Mouse (Mus musculus): ENCODE measurements around the gene Zfp287. TPM values are rescaled to one million over a fixed set of nuclear protein-coding genes. Genes with fewer than 3 reads are reported as not detected.
"Not testable (repeated sequence)": the region's sequence is repeated elsewhere in the genome, so short reads cannot be mapped to it uniquely, and the experiment has no call there.

Gene Zfp287
- 1 to 10 TPM; 2.4 to 2.8 TPM for total RNA-seq (2021)

DNA sequence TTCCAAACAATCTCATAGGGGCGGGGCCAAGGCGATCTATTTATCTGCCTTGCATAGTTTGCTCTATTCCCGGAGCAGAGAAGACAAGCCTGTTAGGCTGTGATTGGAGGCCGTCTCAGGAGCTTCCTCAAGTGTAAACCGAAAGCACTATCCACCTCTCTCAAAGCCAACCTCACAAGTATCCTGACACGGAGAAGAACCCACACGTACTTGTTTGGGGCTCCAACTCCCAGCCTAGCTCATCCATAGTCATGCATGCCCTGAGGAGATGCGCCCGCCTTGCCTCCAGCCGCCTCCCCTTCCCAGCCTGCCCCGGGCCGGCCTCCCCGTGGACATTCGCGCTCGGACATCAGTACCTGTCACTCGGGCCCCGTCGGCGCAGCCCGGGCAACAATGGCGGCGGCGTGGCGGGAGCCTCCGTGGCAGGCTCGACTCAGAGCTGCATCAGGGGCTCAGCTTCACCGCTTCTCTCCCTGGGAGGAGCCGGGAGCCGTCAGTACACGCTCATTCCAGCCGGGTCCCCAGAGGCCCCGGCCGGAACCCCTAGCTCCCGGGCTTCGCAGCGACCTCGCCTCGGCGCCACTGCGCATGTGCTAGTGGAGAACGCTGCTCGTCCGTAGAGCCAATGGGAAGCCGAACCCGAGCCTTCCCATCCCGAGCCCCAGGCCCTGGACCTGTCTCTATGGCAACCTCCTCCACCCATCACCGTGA lies at the start of gene Zfp287:
Gene Zfp287, minus strand, starts transcription at position 595 of the 711 bp plus-strand sequence.
- intact Hi-C loops (cut with DNase I): no loop called here
- peak; percentile 81 for DNase-seq (ENCODE audit: low spot score)

- intact Hi-C loops (cut with DNase I): no loop called here
- DNase-seq (ENCODE audit: low spot score): no peak
Observed at GRCm38 (mm10) chr11:62776510-62776909, 44.8 kb upstream of the Zfp287 start.

- intact Hi-C loops (cut with DNase I): no loop called here
- no peak for DNase-seq (ENCODE audit: low spot score)
Observed at GRCm38 (mm10) chr11:62760755-62761457, 29.2 kb upstream of the Zfp287 start.

GRCm38 (mm10) chr11:62758491-62758890 lies 26.8 kb upstream of the Zfp287 start:
- no peak for DNase-seq (ENCODE audit: low spot score)
- intact Hi-C loops (cut with DNase I): loop anchor here (5.0 kb wide), 1 partner anchor 374 kb away; no protein-coding TSS in a partner anchor

GRCm38 (mm10) chr11:62757906-62758305 lies 26.2 kb upstream of the Zfp287 start:
- intact Hi-C loops (cut with DNase I): loop anchor here (1.0 to 5.0 kb wide), 3 partner anchors 51 to 374 kb away; no protein-coding TSS in a partner anchor
- DNase-seq (ENCODE audit: low spot score): no peak

- intact Hi-C loops (cut with DNase I): loop anchor here (1.0 to 5.0 kb wide), 3 partner anchors 52 to 375 kb away; no protein-coding TSS in a partner anchor
- no peak for DNase-seq (ENCODE audit: low spot score)
Observed at GRCm38 (mm10) chr11:62757143-62757507, 25.4 kb upstream of the Zfp287 start.

- intact Hi-C loops (cut with DNase I): loop anchor here (1.0 to 5.0 kb wide), 3 partner anchors 52 to 376 kb away; no protein-coding TSS in a partner anchor
- DNase-seq (ENCODE audit: low spot score): peak; percentile 92
Observed at GRCm38 (mm10) chr11:62756456-62757142, 24.9 kb upstream of the Zfp287 start.

DNA sequence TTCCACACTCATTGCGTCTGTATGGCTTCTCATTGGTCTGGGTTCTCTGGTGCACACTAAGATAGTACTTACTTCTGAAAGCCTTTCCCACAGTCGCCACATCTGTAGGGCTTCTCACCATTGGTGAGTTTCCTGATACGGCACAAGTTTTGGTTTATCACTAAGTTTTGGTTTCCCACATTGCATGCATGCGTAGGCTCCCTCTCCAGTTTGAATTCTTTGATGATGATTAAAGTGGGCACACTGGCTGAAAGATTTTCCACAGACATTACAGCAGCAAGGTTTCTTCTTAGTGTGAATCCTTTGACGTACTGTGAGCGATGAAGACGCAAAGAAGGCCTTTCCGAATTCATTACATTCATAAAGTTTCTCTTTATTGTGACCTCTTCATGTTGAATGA lies 21.1 kb upstream of the Zfp287 start, which contains the start of gene Gm10428:
Gene Gm10428, plus strand, starts transcription at position 321 of the 400 bp plus-strand sequence.
- intact Hi-C loops (cut with DNase I): no loop called here

GRCm38 (mm10) chr11:62752191-62752590 lies 20.5 kb upstream of the Zfp287 start:
- intact Hi-C loops (cut with DNase I): no loop called here
- DNase-seq (ENCODE audit: low spot score): no peak

More for the DNA sequence above, 21.1 kb upstream of the Zfp287 start, which contains the start of gene Gm10428:
- no peak for DNase-seq (ENCODE audit: low spot score)

GRCm38 (mm10) chr11:62749445-62749844 lies 17.7 kb upstream of the Zfp287 start:
- intact Hi-C loops (cut with DNase I); DNase-seq (ENCODE audit: low spot score): not testable (repeated sequence)

DNA sequence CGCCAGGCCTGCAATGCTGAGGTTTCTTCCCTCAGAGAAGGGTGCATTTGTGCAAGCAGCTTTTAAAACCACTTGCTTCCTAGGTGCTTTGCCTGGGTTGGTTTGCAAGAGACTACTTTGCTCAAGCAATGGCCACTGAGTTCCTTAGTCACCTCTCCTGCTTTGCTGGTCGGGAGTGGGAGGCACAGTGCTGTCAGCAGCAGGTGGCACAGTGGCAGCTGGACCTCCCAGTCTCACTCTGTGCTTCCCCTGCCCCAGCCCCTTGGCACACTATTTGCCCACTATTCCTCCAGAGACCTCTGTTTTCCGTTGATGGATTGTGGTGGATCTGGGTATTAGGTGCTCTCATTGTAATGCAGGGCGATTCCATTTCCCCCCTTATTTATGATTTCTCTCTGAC lies 16.4 kb upstream of the Zfp287 start:
- intact Hi-C loops (cut with DNase I): no loop called here
- DNase-seq (ENCODE audit: low spot score): no peak

GRCm38 (mm10) chr11:62747227-62747626 lies 15.5 kb upstream of the Zfp287 start:
- DNase-seq (ENCODE audit: low spot score): no peak
- intact Hi-C loops (cut with DNase I): no loop called here

GRCm38 (mm10) chr11:62746001-62746533 lies 14.4 kb upstream of the Zfp287 start:
- intact Hi-C loops (cut with DNase I): no loop called here
- DNase-seq (ENCODE audit: low spot score): peak; percentile 17

GRCm38 (mm10) chr11:62744103-62744502 lies 12.4 kb upstream of the Zfp287 start:
- peak; percentile 21 for DNase-seq (ENCODE audit: low spot score)
- intact Hi-C loops (cut with DNase I): loop anchor here (5.0 kb wide), 2 partner anchors 388 to 428 kb away; no protein-coding TSS in a partner anchor

GRCm38 (mm10) chr11:62742261-62742957 lies 10.7 kb upstream of the Zfp287 start:
- intact Hi-C loops (cut with DNase I): loop anchor here (5.0 kb wide), 2 partner anchors 390 to 430 kb away; no protein-coding TSS in a partner anchor
- no peak for DNase-seq (ENCODE audit: low spot score)

DNA sequence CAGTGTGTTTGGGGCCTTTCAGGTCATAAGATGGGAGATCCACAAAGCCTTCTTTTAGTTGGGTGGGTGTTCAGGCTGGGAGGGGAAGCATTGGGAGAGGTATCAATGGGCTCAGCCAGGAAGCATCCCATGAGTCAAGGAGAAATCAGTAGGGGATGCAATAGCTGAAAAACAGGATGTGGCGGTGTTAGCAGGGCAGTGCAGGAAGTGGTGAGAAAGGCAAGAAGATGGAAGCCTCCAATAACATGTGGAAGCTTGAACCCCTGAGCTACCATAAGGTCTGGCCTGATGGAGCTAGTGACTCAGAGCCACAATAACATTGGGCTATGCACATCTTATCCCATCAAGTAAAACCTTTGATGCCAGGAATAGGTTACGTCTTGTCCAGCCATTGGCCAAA lies 9.5 kb upstream of the Zfp287 start:
- no peak for DNase-seq (ENCODE audit: low spot score)
- intact Hi-C loops (cut with DNase I): loop anchor here (5.0 kb wide), 2 partner anchors 391 to 431 kb away; no protein-coding TSS in a partner anchor

GRCm38 (mm10) chr11:62732665-62733064 lies 960 bp upstream of the Zfp287 start:
- intact Hi-C loops (cut with DNase I): no loop called here
- DNase-seq (ENCODE audit: low spot score): no peak

DNA sequence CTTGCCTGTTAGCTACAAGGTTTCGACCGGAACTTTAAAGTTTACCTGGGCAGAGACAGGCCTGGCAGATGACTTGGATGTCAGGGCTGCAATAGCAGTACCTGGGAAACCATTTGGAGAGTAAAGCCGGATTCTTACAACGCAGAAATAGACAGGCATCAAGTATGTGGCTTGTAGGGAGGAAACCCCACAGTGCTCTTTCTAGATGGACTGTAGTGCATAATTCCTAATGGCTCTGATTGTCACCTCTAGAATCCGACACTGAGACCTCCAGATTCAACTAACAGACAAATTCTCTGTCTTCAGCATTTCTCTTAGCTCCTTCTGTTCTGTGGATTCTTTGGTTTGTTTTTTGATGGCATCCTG lies 300 bp upstream of the Zfp287 start:
- intact Hi-C loops (cut with DNase I): no loop called here
- no peak for DNase-seq (ENCODE audit: low spot score)

DNA sequence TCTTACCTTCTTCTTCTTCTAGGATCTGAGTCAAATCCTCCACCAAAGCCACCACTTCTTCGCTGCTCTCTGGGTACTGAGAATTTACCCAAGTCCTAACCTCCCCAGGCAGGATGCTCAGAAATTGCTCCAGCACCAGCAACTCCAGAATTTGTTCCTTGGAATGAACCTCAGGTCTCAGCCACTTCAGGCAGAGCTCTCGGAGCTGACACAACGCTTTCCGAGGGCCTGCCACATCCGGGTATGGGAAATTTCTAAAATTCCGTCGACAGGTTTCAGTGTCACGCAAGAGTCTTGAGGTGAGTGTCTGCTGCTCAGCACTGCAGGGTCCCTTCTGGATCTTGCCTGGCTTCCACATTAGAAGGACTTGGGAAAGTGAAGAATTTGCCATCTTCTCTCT lies 3.4 kb downstream of the Zfp287 start:
- intact Hi-C loops (cut with DNase I): no loop called here
- no peak for DNase-seq (ENCODE audit: low spot score)
